Mouse (Mus musculus): ENCODE measurements around the gene Gpr183.

DNA sequence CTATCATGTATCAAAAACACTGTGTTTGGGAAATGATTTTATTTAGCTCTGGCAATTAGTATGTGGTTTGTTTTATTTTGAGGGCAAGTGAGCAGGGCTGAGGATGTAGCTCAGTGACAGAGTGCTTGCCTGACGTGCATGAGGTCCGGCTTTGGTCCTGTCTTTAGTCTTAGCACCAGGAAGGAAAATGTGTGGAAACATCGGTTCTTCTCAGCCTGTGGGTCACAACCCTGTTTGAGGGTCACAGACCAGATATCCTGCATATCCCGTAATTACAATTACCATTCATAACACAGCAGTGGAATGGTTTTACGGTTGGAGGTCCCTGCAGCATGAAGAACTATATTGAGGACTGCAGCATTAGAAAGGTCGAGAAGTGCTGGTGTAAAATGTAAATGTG, 21.0 kb upstream of the Gpr183 start:
- TF ChIP-seq CTCF (IDR thresholded peaks at IDR 0.05 in 2 of 3, conservative IDR thresholded peaks at IDR 0.05 in 1 of 3; ENCODE audit: control insufficient read depth in 1 of 3, insufficient read depth in 1 of 3, low read depth in 2 of 3, low read length in 3 of 3, poor library complexity in 1 of 3, severe bottlenecking in 1 of 3) (no peak), GATA1 (IDR thresholded peaks at IDR 0.05; ENCODE audit: low read depth, low read length) (no peak), POLR2A (IDR thresholded peaks at IDR 0.05; ENCODE audit: control insufficient read depth in 1 of 2, insufficient read depth in 1 of 2, low read depth in 1 of 2, low read length in 2 of 2, poor library complexity in 1 of 2) (no peak), ELF1 (IDR thresholded peaks at IDR 0.05; ENCODE audit: low read depth, low read length) (no peak), TCF12 (IDR thresholded peaks at IDR 0.05; ENCODE audit: low read depth, low read length) (no peak), ZC3H11A (IDR thresholded peaks at IDR 0.05; ENCODE audit: low read depth, low read length) (no peak), TBP (IDR thresholded peaks at IDR 0.05; ENCODE audit: low read depth, low read length) (no peak), NELFE (IDR thresholded peaks at IDR 0.05; ENCODE audit: low read depth, low read length) (no peak), GABPA (IDR thresholded peaks at IDR 0.05; ENCODE audit: low read depth, low read length) (no peak), EP300 (IDR thresholded peaks at IDR 0.05; ENCODE audit: low read depth in 1 of 2, low read length in 2 of 2) (no peak), MAX (IDR thresholded peaks at IDR 0.05; ENCODE audit: low read length) (no peak), NRF1 (IDR thresholded peaks at IDR 0.05; ENCODE audit: insufficient read depth, low read depth, low read length, poor library complexity, severe bottlenecking) (no peak), UBTF (IDR thresholded peaks at IDR 0.05; ENCODE audit: borderline replicate concordance, insufficient read depth, low read depth, low read length) (no peak)

Measured in MEL (cell line).